Mouse (Mus musculus): Measurements from ENCODE around the gene Dupd1.

DNA sequence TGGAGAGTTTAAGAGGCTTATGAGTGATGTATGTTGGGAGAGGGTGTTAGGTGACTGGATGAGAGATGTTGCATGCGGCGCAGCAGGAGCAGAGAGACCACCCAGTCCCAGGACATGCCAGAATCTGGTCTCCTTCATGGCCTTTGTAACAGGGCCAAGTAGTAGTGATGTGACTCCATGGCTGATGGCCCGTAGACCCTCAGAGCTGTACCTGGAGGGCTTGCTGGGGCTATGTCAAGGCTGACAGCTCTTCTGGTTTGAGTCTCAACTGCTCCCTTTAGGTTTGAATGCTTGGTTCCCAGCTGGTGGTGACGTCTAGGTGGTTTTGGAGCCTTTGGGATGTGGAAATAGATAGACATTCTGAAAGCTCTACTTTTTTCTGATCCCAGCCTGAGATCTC lies 15.6 kb upstream of the Dupd1 start:
- no peak for TF ChIP-seq GATA1 (IDR thresholded peaks at IDR 0.05; ENCODE audit: borderline replicate concordance, low read length)
- no peak for TF ChIP-seq CTCF (IDR thresholded peaks at IDR 0.05; ENCODE audit: low read depth, low read length)

Measured in G1E (cell line).